Mouse (Mus musculus) forebrain, postnatal 0 days (tissue): ENCODE measurements around the gene Olfr485. TPM values are rescaled to one million over a fixed set of nuclear protein-coding genes. Genes with fewer than 3 reads are reported as not detected.
"Not testable (repeated sequence)": the region's sequence is repeated elsewhere in the genome, so short reads cannot be mapped to it uniquely, and the experiment has no call there.

Experiments used
- ATAC-seq: fragments of 200-750 bp; cut with Nextera tagmentation; 2 replicates; pipeline ENCODE4 v1.8.0; 2017; ENCODE audit warnings: mild to moderate bottlenecking, moderate library complexity
- DNase-seq: peaks from one replicate; pipeline ENCODE4 v3.0.0-alpha.2; 2015
- H3K27ac ChIP-seq: fragments of 300-500 bp; sonication (generic); 2 replicates; pipeline ENCODE4 v1.5.1; 2014; ENCODE audit warnings: low read depth, mild to moderate bottlenecking, antibody characterized with exemption, low read length, moderate library complexity, mixed read lengths
- H3K27me3 ChIP-seq: fragments of 300-500 bp; sonication (generic); 2 replicates; pipeline ENCODE4 v1.6.1; 2014; ENCODE audit warnings: mild to moderate bottlenecking, low read length, mixed read lengths; ENCODE audit not compliant: insufficient read depth
- H3K36me3 ChIP-seq: fragments of 300-500 bp; sonication (generic); 2 replicates; pipeline ENCODE4 v1.6.1; 2014; ENCODE audit warnings: mild to moderate bottlenecking, moderate library complexity; ENCODE audit not compliant: insufficient read depth
- H3K4me1 ChIP-seq: fragments of 300-500 bp; sonication (generic); 2 replicates; pipeline ENCODE4 v1.6.1; 2014; ENCODE audit warnings: antibody characterized with exemption; ENCODE audit not compliant: insufficient read depth
- H3K4me2 ChIP-seq: fragments of 300-500 bp; sonication (generic); 2 replicates; pipeline ENCODE4 v1.6.1; 2014; ENCODE audit warnings: low read depth, mild to moderate bottlenecking, moderate library complexity
- H3K4me3 ChIP-seq: fragments of 300-500 bp; sonication (generic); 2 replicates; pipeline ENCODE4 v1.5.1; 2014; ENCODE audit warnings: low read depth, low read length, mixed read lengths
- H3K9ac ChIP-seq: fragments of 300-500 bp; sonication (generic); 2 replicates; pipeline ENCODE4 v1.6.1; 2014; ENCODE audit warnings: mild to moderate bottlenecking
- H3K9me3 ChIP-seq: fragments of 300-500 bp; sonication (generic); 2 replicates; pipeline ENCODE4 v1.6.1; 2016; ENCODE audit warnings: low read length
- CTCF ChIP-seq: sonication (generic); IDR thresholded peaks from 2 replicates; pipeline ENCODE4 v1.5.1; 2016; ENCODE audit warnings: antibody characterized with exemption, control low read depth, low read depth
- WGBS: fragments of 180-500 bp; shearing (Covaris S2); extraction: QIAGEN DNeasy Blood & Tissue Kit; methylation state at CpG from one replicate; pipeline ENCODE4 v1.1.7; 2014; 5-methylcytosine and 5-hydroxymethylcytosine counted together
- polyA plus RNA-seq: library from polyadenylated mRNA; unstranded; fragments of >200 nt; fragmentation: Nextera tagmentation; extraction: Ambion mirVana; gene quantifications from 2 replicates; pipeline ENCODE4 v1.2.1, GENCODE M21; 2015
- total RNA-seq: library from RNA; depleted of rRNA; stranded (reverse); fragments of >200 nt; gene quantifications from 2 replicates; pipeline ENCODE4 v1.2.3, GENCODE M21; 2014; rRNA removed

Olfr485 gene
- total RNA-seq: not detected in 2 replicates
- polyA plus RNA-seq: not detected in 2 replicates

DNA sequence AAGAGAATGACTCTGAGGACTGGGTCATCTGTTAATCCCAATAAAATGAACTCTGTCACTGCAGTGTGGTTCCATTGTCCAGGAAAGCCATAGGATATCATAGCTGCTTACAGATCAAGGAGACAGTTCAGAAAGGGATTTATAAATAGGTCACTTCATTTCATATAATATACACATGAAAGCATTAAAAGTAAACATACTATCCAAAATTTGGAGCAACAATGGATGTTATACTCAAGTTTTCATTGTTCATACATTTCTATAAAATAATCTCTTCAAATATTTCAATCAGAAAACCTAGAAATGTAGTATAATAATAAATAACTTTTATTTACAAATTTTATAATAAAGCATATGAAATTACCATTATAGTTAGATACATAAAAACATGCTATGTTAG lies at the start of gene Olfr485:
Gene Olfr485 (minus strand): TSS at position 101 of the 400 bp plus-strand sequence.
- no peak within 1 kb of the TSS for H3K27ac ChIP-seq
- H3K27me3 ChIP-seq: no peaks in the 10 kb centered on the region
- H3K4me1 ChIP-seq: no peaks in the 10 kb centered on the region
- no peak for TF ChIP-seq CTCF
- no peaks in the 10 kb centered on the region for H3K9me3 ChIP-seq
- no peak for DNase-seq
- H3K4me3 ChIP-seq: no peak within 1 kb of the TSS
- no peaks in the 10 kb centered on the region for H3K36me3 ChIP-seq
- no peak for ATAC-seq
- no peak within 1 kb of the TSS for H3K9ac ChIP-seq
- H3K4me2 ChIP-seq: no peak within 1 kb of the TSS

DNA sequence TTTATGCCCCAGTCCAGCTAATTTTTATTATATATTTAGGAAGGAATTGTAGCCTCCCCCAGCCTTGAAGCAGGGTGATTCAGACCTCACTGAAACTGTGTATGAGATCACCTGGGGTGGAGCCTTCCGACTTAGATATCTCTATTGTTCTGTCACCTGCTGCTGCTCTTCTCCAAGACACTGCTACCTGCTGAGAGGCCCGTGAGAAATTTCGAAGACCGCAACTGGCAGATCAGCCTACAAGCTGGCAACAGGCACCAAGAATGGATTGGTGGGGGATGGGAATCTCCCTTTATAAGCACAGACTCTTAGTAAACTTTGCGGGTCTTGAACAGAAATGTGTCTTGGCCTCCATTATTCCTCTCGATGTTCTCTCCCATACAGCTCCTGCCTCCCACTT lies 37.3 kb upstream of the Olfr485 start:
- Histone ChIP-seq H3K4me1 (no peaks in the 10 kb centered on the region), H3K4me3 (no peak overlapping the region), H3K27ac (no peak overlapping the region), H3K36me3 (no peaks in the 10 kb centered on the region), H3K9me3 (no peaks in the 10 kb centered on the region), H3K9ac (no peak overlapping the region), H3K27me3 (no peaks in the 10 kb centered on the region), H3K4me2 (no peak overlapping the region)
- no peak for TF ChIP-seq CTCF
- DNase-seq (no peak), ATAC-seq (no peak)
- 54% methylated on average over 6 of the region's 6 CpGs for WGBS

DNA sequence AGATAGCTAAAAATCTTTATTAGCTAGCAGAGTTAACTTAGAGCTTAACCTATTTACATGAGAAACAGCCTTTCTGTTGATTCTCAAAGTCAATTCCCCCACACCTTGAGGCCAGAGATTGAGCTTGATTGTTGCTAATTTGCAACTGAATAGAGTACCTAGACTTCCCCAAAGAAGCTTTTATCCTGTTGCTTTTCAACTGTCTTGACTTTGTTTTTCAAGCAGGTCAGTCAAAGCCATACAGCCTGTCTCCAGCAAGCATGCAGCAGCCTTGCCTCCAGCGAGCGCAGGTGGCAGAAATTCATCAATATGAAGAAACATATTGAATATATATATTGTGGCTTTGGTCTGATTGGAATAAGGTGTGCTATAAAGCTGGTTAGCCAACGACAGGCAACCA lies 36.7 kb upstream of the Olfr485 start:
- not testable (repeated sequence) for H3K36me3 ChIP-seq, H3K27me3 ChIP-seq, H3K27ac ChIP-seq, DNase-seq, H3K4me1 ChIP-seq, H3K9ac ChIP-seq, H3K4me3 ChIP-seq, H3K9me3 ChIP-seq, H3K4me2 ChIP-seq, ATAC-seq
- 49% methylated on average over 3 of the region's 3 CpGs for WGBS

DNA sequence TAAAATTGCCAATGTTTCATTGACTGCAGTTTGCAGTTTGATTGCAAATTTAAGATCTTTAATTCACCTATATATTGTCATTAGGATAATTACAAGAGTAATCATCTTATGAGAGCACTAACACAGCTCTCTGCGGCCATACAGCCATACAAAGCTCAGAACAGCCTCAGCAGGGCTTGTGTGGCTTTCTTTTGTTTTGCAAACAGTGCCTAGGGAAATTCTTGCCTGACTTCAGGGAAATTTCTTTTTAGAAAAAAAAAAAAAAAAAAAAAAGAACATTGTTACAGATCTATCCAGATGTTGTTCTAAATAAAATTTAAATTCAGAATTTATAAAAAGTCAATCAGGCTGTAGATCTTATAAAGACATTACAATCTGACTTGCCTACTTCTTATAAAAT lies 33.0 kb upstream of the Olfr485 start:
- H3K27me3 ChIP-seq: not testable (repeated sequence)

DNA sequence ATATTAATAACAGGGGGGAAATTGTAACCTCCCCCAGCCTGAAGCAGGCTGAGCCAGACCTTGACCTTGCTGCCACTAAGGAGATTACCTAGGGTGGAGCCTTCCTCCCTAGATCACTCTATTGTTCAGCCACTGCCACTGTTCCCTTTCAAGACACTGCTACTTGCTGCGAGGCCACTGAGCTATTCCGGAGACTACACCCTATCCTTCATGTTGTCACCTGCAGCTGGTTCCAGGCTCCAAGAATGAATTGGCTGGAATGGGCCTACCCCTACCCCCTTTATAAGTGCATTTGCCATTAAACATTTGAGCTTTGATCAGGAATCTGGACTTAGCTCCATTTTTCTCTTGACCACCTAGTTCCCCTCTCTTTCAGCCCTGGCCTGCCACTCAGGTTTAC lies 31.5 kb upstream of the Olfr485 start:
- not testable (repeated sequence) for H3K27me3 ChIP-seq, H3K36me3 ChIP-seq, H3K27ac ChIP-seq, H3K9me3 ChIP-seq, H3K4me3 ChIP-seq, H3K4me1 ChIP-seq, H3K4me2 ChIP-seq, H3K9ac ChIP-seq, DNase-seq, ATAC-seq
- 31% methylated on average over 2 of the region's 2 CpGs for WGBS

More for the DNA sequence above, 33.0 kb upstream of the Olfr485 start:
- ATAC-seq, H3K27ac ChIP-seq, H3K9me3 ChIP-seq, H3K4me2 ChIP-seq, H3K4me3 ChIP-seq, H3K4me1 ChIP-seq, H3K36me3 ChIP-seq, DNase-seq, H3K9ac ChIP-seq: not testable (repeated sequence)
- 38% methylated on average over 1 of the region's 1 CpGs for WGBS

DNA sequence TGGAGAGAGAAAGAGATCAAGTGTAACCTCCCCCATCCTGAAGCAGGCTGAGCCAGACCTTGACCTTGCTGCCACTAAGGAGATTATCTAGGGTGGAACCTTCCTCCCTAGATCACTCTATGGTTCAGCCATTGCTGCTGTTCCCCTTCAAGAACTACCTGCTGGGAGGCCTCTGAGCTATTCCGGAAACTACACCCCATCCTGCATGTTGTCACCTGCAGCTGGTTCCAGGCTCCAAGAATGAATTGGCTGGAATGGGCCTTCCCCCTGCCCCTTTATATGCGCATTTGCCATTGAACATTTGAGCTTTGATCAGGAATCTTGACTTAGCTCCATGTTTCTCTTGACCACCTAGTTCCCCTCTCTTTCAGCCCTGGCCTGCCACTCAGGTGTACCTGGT lies 25.6 kb upstream of the Olfr485 start:
- H3K4me1 ChIP-seq, H3K9me3 ChIP-seq, H3K9ac ChIP-seq, H3K4me3 ChIP-seq, H3K4me2 ChIP-seq, H3K27me3 ChIP-seq, H3K36me3 ChIP-seq, H3K27ac ChIP-seq, DNase-seq, ATAC-seq: not testable (repeated sequence)
- WGBS: 92% methylated on average over 2 of the region's 2 CpGs

DNA sequence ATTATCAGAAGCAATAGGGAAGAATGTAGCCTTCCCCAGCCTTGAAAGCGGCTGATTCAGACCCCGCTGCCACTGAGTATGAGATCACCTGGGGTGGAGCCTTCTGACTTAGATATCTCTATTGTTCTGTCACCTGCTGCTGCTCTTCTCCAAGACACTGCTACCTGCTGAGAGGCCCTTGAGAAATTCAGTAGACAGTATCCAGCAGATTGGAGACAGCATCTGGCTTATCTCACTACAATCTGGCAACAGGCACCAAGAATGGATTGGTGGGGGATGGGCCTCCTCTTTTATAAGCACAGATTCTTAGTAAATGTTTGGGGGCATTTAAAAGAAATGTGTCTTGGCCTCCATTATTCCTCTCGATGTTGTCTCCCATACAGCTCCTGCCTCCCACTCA lies 24.7 kb upstream of the Olfr485 start:
- not testable (repeated sequence) for H3K27me3 ChIP-seq

DNA sequence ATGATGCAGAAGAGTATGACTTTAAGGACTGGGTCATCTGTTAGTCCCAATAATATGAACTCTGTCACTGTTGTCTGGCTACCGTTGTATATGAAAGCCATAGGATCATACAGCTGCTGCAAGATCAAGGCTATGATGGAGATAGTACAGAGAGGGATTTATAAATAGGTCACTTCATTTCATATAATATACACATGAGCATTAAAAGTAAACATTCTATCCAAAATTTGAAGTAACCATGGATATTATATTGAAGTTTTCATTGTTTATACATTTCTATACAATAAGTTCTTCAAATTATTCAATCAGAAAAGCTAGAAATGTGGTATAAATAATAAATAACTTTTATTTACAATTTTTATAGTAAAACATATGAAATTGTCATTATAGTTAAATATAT lies 13.0 kb upstream of the Olfr485 start, which contains the start of gene Olfr486:
Gene Olfr486 (minus strand): TSS at position 101 of the 400 bp plus-strand sequence.
- H3K9ac ChIP-seq, H3K4me1 ChIP-seq, H3K4me3 ChIP-seq, ATAC-seq, H3K27me3 ChIP-seq, H3K4me2 ChIP-seq, H3K27ac ChIP-seq, DNase-seq, H3K9me3 ChIP-seq, H3K36me3 ChIP-seq: not testable (repeated sequence)
- WGBS: 96% methylated on average over 1 of the region's 1 CpGs

More for the DNA sequence above, 24.7 kb upstream of the Olfr485 start:
- not testable (repeated sequence) for ATAC-seq, H3K4me3 ChIP-seq, H3K4me1 ChIP-seq, H3K9me3 ChIP-seq, DNase-seq, H3K36me3 ChIP-seq, H3K27ac ChIP-seq, H3K4me2 ChIP-seq, H3K9ac ChIP-seq
- 78% methylated on average over 3 of the region's 3 CpGs for WGBS
